Mouse (Mus musculus): ENCODE data around the gene Nsd1. TPM values are rescaled to one million over a fixed set of nuclear protein-coding genes. Genes with fewer than 3 reads are reported as not detected.
A peak's percentile ranks its signal among the peaks of the same experiment; 100 is the strongest.

Nsd1 gene
- 53.5 and 57.3 TPM in 2 replicates for polyA plus RNA-seq (2014; fragmentation: Nextera tagmentation; extraction: Ambion mirVana)

GRCm38 (mm10) chr13:55209649-55210192, at the start of gene Nsd1:
Nsd1 (plus strand) TSS chr13:55209782.
- WGBS: 24% methylated on average over 31 of the region's 31 CpGs

GRCm38 (mm10) chr13:55162365-55162764, 47.2 kb upstream of the Nsd1 start:
- H3K4me3 ChIP-seq (ENCODE audit: control insufficient read depth in 1 of 2, insufficient read depth in 1 of 2, low read depth in 1 of 2, low read length in 2 of 2): no peak overlapping the region
- ATAC-seq (ENCODE audit: insufficient number of reproducible peaks, insufficient read depth, low FRiP score, low read depth): no peak
- H3K4me1 ChIP-seq (ENCODE audit: control insufficient read depth in 2 of 2, insufficient read depth in 2 of 2, low read length in 2 of 2): no peaks in the 10 kb centered on the region
- no peak overlapping the region for H3K4me2 ChIP-seq (ENCODE audit: low read length)
- H3K9me3 ChIP-seq (ENCODE audit: control insufficient read depth, low read length): no peaks in the 10 kb centered on the region
- 51% methylated on average over 7 of the region's 7 CpGs for WGBS
- H3K27ac ChIP-seq (replicated peaks in 1 of 2; ENCODE audit: control insufficient read depth in 1 of 2, insufficient read depth in 1 of 2, low read depth in 2 of 2, low read length in 2 of 2): no peak overlapping the region
- H3K36me3 ChIP-seq (ENCODE audit: control insufficient read depth, insufficient read depth, low read length): no peaks in the 10 kb centered on the region
- no peak overlapping the region for H3K9ac ChIP-seq (ENCODE audit: low read length)
- no peaks in the 10 kb centered on the region for H3K27me3 ChIP-seq (ENCODE audit: control insufficient read depth, insufficient read depth, low read length)

More at GRCm38 (mm10) chr13:55209649-55210192, at the start of gene Nsd1:
- H3K9me3 ChIP-seq (ENCODE audit: control insufficient read depth, low read length): no peaks in the 10 kb centered on the region
- peak within 1 kb of the TSS; percentile 92 to 98 for H3K27ac ChIP-seq (replicated peaks in 1 of 2; ENCODE audit: control insufficient read depth in 1 of 2, insufficient read depth in 1 of 2, low read depth in 2 of 2, low read length in 2 of 2)
- no peak; the same call in 1 of the 2 replicates for ATAC-seq (ENCODE audit: insufficient number of reproducible peaks, insufficient read depth, low FRiP score, low read depth)
- H3K4me1 ChIP-seq (ENCODE audit: control insufficient read depth in 2 of 2, insufficient read depth in 2 of 2, low read length in 2 of 2): peaks cover 8 to 25% of the 10 kb centered on the region in 2 experiments
- H3K4me2 ChIP-seq (ENCODE audit: low read length): peak within 1 kb of the TSS; percentile 79
- H3K4me3 ChIP-seq (ENCODE audit: control insufficient read depth in 1 of 2, insufficient read depth in 1 of 2, low read depth in 1 of 2, low read length in 2 of 2): peak within 1 kb of the TSS; percentile 83 to 85
- no peaks in the 10 kb centered on the region for H3K27me3 ChIP-seq (ENCODE audit: control insufficient read depth, insufficient read depth, low read length)
- H3K36me3 ChIP-seq (ENCODE audit: control insufficient read depth, insufficient read depth, low read length): peaks cover 16% of the 10 kb centered on the region
- H3K9ac ChIP-seq (ENCODE audit: low read length): peak within 1 kb of the TSS; percentile 94

GRCm38 (mm10) chr13:55163553-55163952, 46.0 kb upstream of the Nsd1 start:
- Histone ChIP-seq H3K9me3 (ENCODE audit: control insufficient read depth, low read length) (no peaks in the 10 kb centered on the region), H3K27me3 (ENCODE audit: control insufficient read depth, insufficient read depth, low read length) (no peaks in the 10 kb centered on the region), H3K4me2 (ENCODE audit: low read length) (no peak overlapping the region), H3K36me3 (ENCODE audit: control insufficient read depth, insufficient read depth, low read length) (no peaks in the 10 kb centered on the region), H3K9ac (ENCODE audit: low read length) (no peak overlapping the region), H3K4me3 (ENCODE audit: control insufficient read depth in 1 of 2, insufficient read depth in 1 of 2, low read depth in 1 of 2, low read length in 2 of 2) (no peak overlapping the region), H3K27ac (replicated peaks in 1 of 2; ENCODE audit: control insufficient read depth in 1 of 2, insufficient read depth in 1 of 2, low read depth in 2 of 2, low read length in 2 of 2) (no peak overlapping the region), H3K4me1 (ENCODE audit: control insufficient read depth in 2 of 2, insufficient read depth in 2 of 2, low read length in 2 of 2) (no peaks in the 10 kb centered on the region)
- WGBS: 62% methylated on average over 5 of the region's 5 CpGs
- ATAC-seq (ENCODE audit: insufficient number of reproducible peaks, insufficient read depth, low FRiP score, low read depth): no peak

- no peak overlapping the region for H3K4me3 ChIP-seq (ENCODE audit: control insufficient read depth in 1 of 2, insufficient read depth in 1 of 2, low read depth in 1 of 2, low read length in 2 of 2)
- no peak for ATAC-seq (ENCODE audit: insufficient number of reproducible peaks, insufficient read depth, low FRiP score, low read depth)
- no peak overlapping the region for H3K4me2 ChIP-seq (ENCODE audit: low read length)
- H3K4me1 ChIP-seq (ENCODE audit: control insufficient read depth in 2 of 2, insufficient read depth in 2 of 2, low read length in 2 of 2): no peaks in the 10 kb centered on the region
- no peak overlapping the region for H3K27ac ChIP-seq (replicated peaks in 1 of 2; ENCODE audit: control insufficient read depth in 1 of 2, insufficient read depth in 1 of 2, low read depth in 2 of 2, low read length in 2 of 2)
- no peak overlapping the region for H3K9ac ChIP-seq (ENCODE audit: low read length)
- 85% methylated on average over 16 of the region's 16 CpGs for WGBS
- H3K27me3 ChIP-seq (ENCODE audit: control insufficient read depth, insufficient read depth, low read length): no peaks in the 10 kb centered on the region
- H3K9me3 ChIP-seq (ENCODE audit: control insufficient read depth, low read length): 0 out of 2 replicates have a peak, but pooled peaks cover 3% of the 10 kb centered on the region
- H3K36me3 ChIP-seq (ENCODE audit: control insufficient read depth, insufficient read depth, low read length): no peaks in the 10 kb centered on the region
These were observed 43.7 kb upstream of the Nsd1 start for GRCm38 (mm10) chr13:55165831-55166339.

- WGBS: 81% methylated on average over 32 of the region's 32 CpGs
- Histone ChIP-seq H3K36me3 (ENCODE audit: control insufficient read depth, insufficient read depth, low read length) (no peaks in the 10 kb centered on the region), H3K27ac (replicated peaks in 1 of 2; ENCODE audit: control insufficient read depth in 1 of 2, insufficient read depth in 1 of 2, low read depth in 2 of 2, low read length in 2 of 2) (no peak overlapping the region), H3K4me3 (ENCODE audit: control insufficient read depth in 1 of 2, insufficient read depth in 1 of 2, low read depth in 1 of 2, low read length in 2 of 2) (no peak overlapping the region), H3K9me3 (ENCODE audit: control insufficient read depth, low read length) (0 out of 2 replicates have a peak, but pooled peaks cover 3% of the 10 kb centered on the region), H3K4me1 (ENCODE audit: control insufficient read depth in 2 of 2, insufficient read depth in 2 of 2, low read length in 2 of 2) (peaks cover 4 to 9% of the 10 kb centered on the region in 2 experiments; a peak in 3 of 4 replicates), H3K9ac (ENCODE audit: low read length) (no peak overlapping the region), H3K4me2 (ENCODE audit: low read length) (no peak overlapping the region), H3K27me3 (ENCODE audit: control insufficient read depth, insufficient read depth, low read length) (no peaks in the 10 kb centered on the region)
- ATAC-seq (ENCODE audit: insufficient number of reproducible peaks, insufficient read depth, low FRiP score, low read depth): no peak
These were observed 42.5 kb upstream of the Nsd1 start for GRCm38 (mm10) chr13:55166806-55167725.

GRCm38 (mm10) chr13:55167798-55168197, 41.8 kb upstream of the Nsd1 start:
- H3K4me2 ChIP-seq (ENCODE audit: low read length): no peak overlapping the region
- no peak for ATAC-seq (ENCODE audit: insufficient number of reproducible peaks, insufficient read depth, low FRiP score, low read depth)
- no peak overlapping the region for H3K9ac ChIP-seq (ENCODE audit: low read length)
- H3K9me3 ChIP-seq (ENCODE audit: control insufficient read depth, low read length): 0 out of 2 replicates have a peak, but pooled peaks cover 3% of the 10 kb centered on the region
- peaks cover 8 to 12% of the 10 kb centered on the region in 2 experiments; a peak in 3 of 4 replicates for H3K4me1 ChIP-seq (ENCODE audit: control insufficient read depth in 2 of 2, insufficient read depth in 2 of 2, low read length in 2 of 2)
- H3K27ac ChIP-seq (replicated peaks in 1 of 2; ENCODE audit: control insufficient read depth in 1 of 2, insufficient read depth in 1 of 2, low read depth in 2 of 2, low read length in 2 of 2): no peak overlapping the region
- H3K36me3 ChIP-seq (ENCODE audit: control insufficient read depth, insufficient read depth, low read length): no peaks in the 10 kb centered on the region
- no peak overlapping the region for H3K4me3 ChIP-seq (ENCODE audit: control insufficient read depth in 1 of 2, insufficient read depth in 1 of 2, low read depth in 1 of 2, low read length in 2 of 2)
- whole genome bisulfite sequencing: 80% methylated on average over 11 of the region's 11 CpGs
- H3K27me3 ChIP-seq (ENCODE audit: control insufficient read depth, insufficient read depth, low read length): no peaks in the 10 kb centered on the region

GRCm38 (mm10) chr13:55168255-55168654, 41.3 kb upstream of the Nsd1 start:
- peaks cover 8 to 12% of the 10 kb centered on the region in 2 experiments; a peak in 3 of 4 replicates for H3K4me1 ChIP-seq (ENCODE audit: control insufficient read depth in 2 of 2, insufficient read depth in 2 of 2, low read length in 2 of 2)
- H3K27me3 ChIP-seq (ENCODE audit: control insufficient read depth, insufficient read depth, low read length): no peaks in the 10 kb centered on the region
- ATAC-seq (ENCODE audit: insufficient number of reproducible peaks, insufficient read depth, low FRiP score, low read depth): no peak
- WGBS: 94% methylated on average over 5 of the region's 5 CpGs
- no peak overlapping the region for H3K27ac ChIP-seq (replicated peaks in 1 of 2; ENCODE audit: control insufficient read depth in 1 of 2, insufficient read depth in 1 of 2, low read depth in 2 of 2, low read length in 2 of 2)
- H3K9me3 ChIP-seq (ENCODE audit: control insufficient read depth, low read length): 0 out of 2 replicates have a peak, but pooled peaks cover 3% of the 10 kb centered on the region
- no peak overlapping the region for H3K4me3 ChIP-seq (ENCODE audit: control insufficient read depth in 1 of 2, insufficient read depth in 1 of 2, low read depth in 1 of 2, low read length in 2 of 2)
- H3K9ac ChIP-seq (ENCODE audit: low read length): no peak overlapping the region
- H3K36me3 ChIP-seq (ENCODE audit: control insufficient read depth, insufficient read depth, low read length): no peaks in the 10 kb centered on the region
- H3K4me2 ChIP-seq (ENCODE audit: low read length): no peak overlapping the region
